Mouse (Mus musculus) right cerebral cortex, adult 2 months (tissue): ENCODE measurements around the gene Dlg2.

Source experiments
- DNase-seq, 2 experiments: peaks; one replicate each; pipeline ENCODE4 v3.0.0; 2021 to 2022; ENCODE audit warnings: low spot score in 2 of 2

Gene Dlg2

GRCm38 (mm10) chr7:91440326-91440725 is 963.9 kb downstream of the Dlg2 start:
- peak; percentile 58 to 68 for DNase-seq

GRCm38 (mm10) chr7:91442447-91443376 is 966.2 kb downstream of the Dlg2 start:
- peak; percentile 30 to 54 for DNase-seq

- no peak for DNase-seq
These were observed 966.9 kb downstream of the Dlg2 start for GRCm38 (mm10) chr7:91443377-91443714.

- DNase-seq, result no peak
These were observed 967.4 kb downstream of the Dlg2 start for GRCm38 (mm10) chr7:91443913-91444312.

- DNase-seq, result peak in 1 of 2 experiments; percentile 25
These were observed 968.3 kb downstream of the Dlg2 start for GRCm38 (mm10) chr7:91444728-91445127.

- no peak for DNase-seq
These were observed 980.3 kb downstream of the Dlg2 start for GRCm38 (mm10) chr7:91456796-91457195.

GRCm38 (mm10) chr7:91457207-91457606 is 980.7 kb downstream of the Dlg2 start:
- peak; percentile 79 to 82 for DNase-seq

GRCm38 (mm10) chr7:91461352-91461751 is 984.9 kb downstream of the Dlg2 start:
- no peak for DNase-seq

- DNase-seq, result no peak
These were observed 986.8 kb downstream of the Dlg2 start for GRCm38 (mm10) chr7:91463256-91463655.

- no peak for DNase-seq
These were observed 990.6 kb downstream of the Dlg2 start for GRCm38 (mm10) chr7:91467061-91467460.

- no peak for DNase-seq
These were observed 1002.7 kb downstream of the Dlg2 start for GRCm38 (mm10) chr7:91479145-91479544.

- no peak for DNase-seq
These were observed 1005.2 kb downstream of the Dlg2 start for GRCm38 (mm10) chr7:91481574-91482197.

- no peak for DNase-seq
These were observed 1016.8 kb downstream of the Dlg2 start for GRCm38 (mm10) chr7:91493234-91493633.

- no peak for DNase-seq
These were observed 1019.1 kb downstream of the Dlg2 start for GRCm38 (mm10) chr7:91495526-91495925.

GRCm38 (mm10) chr7:91511119-91511518 is 1034.6 kb downstream of the Dlg2 start:
- DNase-seq, result no peak

- DNase-seq, result peak; percentile 29 to 34
These were observed 1038.0 kb downstream of the Dlg2 start for GRCm38 (mm10) chr7:91514445-91514844.

- no peak for DNase-seq
These were observed 1039.8 kb downstream of the Dlg2 start for GRCm38 (mm10) chr7:91516225-91516624.

- no peak for DNase-seq
These were observed 1049.4 kb downstream of the Dlg2 start for GRCm38 (mm10) chr7:91525859-91526258.

GRCm38 (mm10) chr7:91542597-91543285 is 1066.3 kb downstream of the Dlg2 start:
- peak; percentile 61 to 68 for DNase-seq

GRCm38 (mm10) chr7:91543286-91543650 is 1066.8 kb downstream of the Dlg2 start:
- no peak for DNase-seq

- no peak for DNase-seq
These were observed 1068.1 kb downstream of the Dlg2 start for GRCm38 (mm10) chr7:91544600-91544999.

GRCm38 (mm10) chr7:91548796-91549195 is 1072.3 kb downstream of the Dlg2 start:
- DNase-seq, result no peak

- DNase-seq, result no peak
These were observed 1081.1 kb downstream of the Dlg2 start for GRCm38 (mm10) chr7:91557582-91557981.
